Mouse (Mus musculus) central nervous system, embryonic 14 days (tissue): Measurements from ENCODE around the gene Olfr921. TPM values are rescaled to one million over a fixed set of nuclear protein-coding genes. Genes with fewer than 3 reads are reported as not detected.

Experiments
- polyA plus RNA-seq: library from polyadenylated mRNA; depleted of rRNA; stranded (reverse); fragments of >200 nt; gene quantifications from 2 replicates; pipeline ENCODE4 v1.2.3, GENCODE M21; 2012; rRNA removed

The Olfr921 gene
- polyA plus RNA-seq = not detected in 2 replicates

GRCm38 (mm10) chr9:38772768-38773167 is at the start of gene Olfr921:
Olfr921 (plus strand) TSS chr9:38773068.

GRCm38 (mm10) chr9:38751999-38752398 is 20.9 kb upstream of the Olfr921 start, which contains the start of gene Olfr920:
Olfr920 (plus strand) TSS chr9:38752299.

GRCm38 (mm10) chr9:38814314-38814713 is 41.4 kb downstream of the Olfr921 start, which contains the start of gene Olfr922:
Olfr922 (plus strand) TSS chr9:38814614.

GRCm38 (mm10) chr9:38826245-38826644 is 53.4 kb downstream of the Olfr921 start, which contains the start of gene Olfr923:
Olfr923 (plus strand) TSS chr9:38826545.

Other genes with a start within 250 kb of the Olfr921 start
- not detected in 2 replicates for gene Olfr910, start 235.2 kb upstream of the Olfr921 start, polyA plus RNA-seq
- gene Olfr912, start 192.9 kb upstream of the Olfr921 start, polyA plus RNA-seq = not detected in 2 replicates
- gene Olfr913, start 180.3 kb upstream of the Olfr921 start, polyA plus RNA-seq = not detected in 2 replicates
- not detected in 2 replicates for gene Olfr914, start 168.0 kb upstream of the Olfr921 start, polyA plus RNA-seq
- not detected in 2 replicates for gene Olfr916, start 113.2 kb upstream of the Olfr921 start, polyA plus RNA-seq
- not detected in 2 replicates for gene Olfr917, start 107.2 kb upstream of the Olfr921 start, polyA plus RNA-seq
- gene Olfr918, start 98.5 kb upstream of the Olfr921 start, polyA plus RNA-seq = not detected in 2 replicates
- gene Olfr919, start 69.4 kb upstream of the Olfr921 start, polyA plus RNA-seq = not detected in 2 replicates
- gene Vwa5a, start 54.8 kb upstream of the Olfr921 start, polyA plus RNA-seq = 6.4 and 8.9 TPM in 2 replicates
- 0.04 and 0.05 TPM in 2 replicates for gene Olfr920, start 20.8 kb upstream of the Olfr921 start, polyA plus RNA-seq
- gene Olfr922, start 41.5 kb downstream of the Olfr921 start, polyA plus RNA-seq = not detected in 2 replicates
- gene Olfr923, start 53.5 kb downstream of the Olfr921 start, polyA plus RNA-seq = not detected in 2 replicates
- not detected in 2 replicates for gene Olfr924, start 71.4 kb downstream of the Olfr921 start, polyA plus RNA-seq
- gene Olfr26, start 82.0 kb downstream of the Olfr921 start, polyA plus RNA-seq = not detected in 2 replicates
- not detected in 2 replicates for gene Olfr926, start 104.1 kb downstream of the Olfr921 start, polyA plus RNA-seq
- gene Olfr930, start 156.7 kb downstream of the Olfr921 start, polyA plus RNA-seq = not detected in 2 replicates
- not detected in 2 replicates for gene Olfr933, start 199.2 kb downstream of the Olfr921 start, polyA plus RNA-seq
- gene Olfr934, start 215.2 kb downstream of the Olfr921 start, polyA plus RNA-seq = not detected in 2 replicates
- not detected in 2 replicates for gene Olfr935, start 226.6 kb downstream of the Olfr921 start, polyA plus RNA-seq